Mouse (Mus musculus) yolk sac, embryonic 10.5 days (tissue): ENCODE measurements at regions not wholly inside any gene's neighbourhood (a gene's known extent, or its start where the extent isn't known, plus 50 kb on each side); places are given as distances from the start of the nearest gene placed in this dataset.

Source experiments
- DNase-seq: peaks from one replicate; pipeline ENCODE4 v3.0.0-alpha.2; 2017; ENCODE audit warnings: low spot score

- DNase-seq, result no peak
Measured at GRCm38 (mm10) chr16:87783561-87784304, 85.0 kb downstream of the Bach1 start.

GRCm38 (mm10) chr16:87784405-87784994 is 85.8 kb downstream of the Bach1 start:
- peak; percentile 11 for DNase-seq

GRCm38 (mm10) chr16:87789539-87789938 is 90.8 kb downstream of the Bach1 start:
- DNase-seq, result no peak

- DNase-seq, result no peak
Measured at GRCm38 (mm10) chr16:87789957-87790356, 91.2 kb downstream of the Bach1 start.

GRCm38 (mm10) chr16:87796514-87797248 is 97.9 kb downstream of the Bach1 start:
- DNase-seq, result peak; percentile 24

- no peak for DNase-seq
Measured at GRCm38 (mm10) chr16:87802317-87802716, 103.6 kb downstream of the Bach1 start.

- DNase-seq, result no peak
Measured at GRCm38 (mm10) chr16:87817590-87817989, 118.8 kb downstream of the Bach1 start.

- no peak for DNase-seq
Measured at GRCm38 (mm10) chr16:87834296-87834695, 135.6 kb downstream of the Bach1 start.

- DNase-seq, result peak; percentile 16
Measured at GRCm38 (mm10) chr16:87840949-87841546, 142.3 kb downstream of the Bach1 start.
